Mouse (Mus musculus) CD8-positive naive resting alpha-beta T cell, adult 57 days (primary cell): ENCODE data around the gene Ptpn21. TPM values are rescaled to one million over a fixed set of nuclear protein-coding genes. Genes with fewer than 3 reads are reported as not detected.

Experiments
- total RNA-seq: library from RNA; stranded (reverse); gene quantifications from one replicate; pipeline ENCODE4 v1.2.4, GENCODE M21; 2023

The Ptpn21 gene
- 6.6 TPM for total RNA-seq

GRCm38 (mm10) chr12:98736951-98737800 is at the start of gene Ptpn21:
TSS of gene Ptpn21 (minus strand) at chr12:98737405.

GRCm38 (mm10) chr12:98746746-98747379 is 9.7 kb upstream of the Ptpn21 start, which contains the start of gene Zc3h14:
TSS of gene Zc3h14 (plus strand) at chr12:98746964.

DNA sequence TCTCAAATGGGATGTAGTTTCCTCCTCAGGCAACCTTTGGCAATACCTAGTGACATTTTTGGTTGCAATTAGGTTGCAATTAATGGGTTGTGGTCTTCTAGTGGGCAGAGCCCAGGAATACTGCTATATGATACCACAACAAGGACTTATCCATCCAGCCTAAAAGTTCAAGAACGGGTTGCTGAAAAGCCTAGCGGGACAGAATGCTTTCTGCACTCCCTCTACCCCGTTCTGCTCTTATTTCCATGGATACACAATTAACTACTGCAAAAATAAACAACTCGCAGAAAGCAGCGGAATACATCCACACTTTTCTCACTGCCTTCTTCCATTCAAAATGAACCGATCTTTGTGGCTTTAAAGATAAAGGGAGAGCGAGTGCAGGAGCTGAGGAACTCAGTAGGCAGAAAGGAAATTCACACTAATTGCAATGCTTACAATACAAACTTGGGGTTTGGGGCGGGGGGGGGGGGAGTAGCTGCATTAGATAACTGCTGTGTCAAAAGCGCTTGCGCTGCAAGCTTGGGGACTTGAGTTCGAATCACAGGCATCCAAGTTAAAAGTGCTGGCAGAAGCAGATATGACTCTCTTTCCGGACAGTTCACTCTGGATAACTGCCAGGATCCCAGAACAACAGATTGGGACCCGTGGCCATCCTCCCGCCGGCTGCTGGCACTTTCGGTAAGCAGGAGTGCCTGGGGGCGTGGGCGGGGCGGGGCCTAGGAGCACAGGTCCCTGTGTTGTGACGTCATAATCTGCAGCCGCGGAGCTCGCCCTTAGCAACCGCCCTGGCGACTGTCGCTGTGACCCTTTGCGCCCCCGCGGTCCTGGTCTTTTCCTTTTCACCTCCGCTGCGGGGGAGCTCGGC is 109.6 kb downstream of the Ptpn21 start, which contains the start of gene Spata7:
TSS of gene Spata7 (plus strand) at position 766 of the 868 bp plus-strand sequence.

Other genes starting within 250 kb of the Ptpn21 start
- gene Kcnk10, start 159.1 kb downstream of the Ptpn21 start, total RNA-seq: not detected
- gene Spata7, start 109.2 kb downstream of the Ptpn21 start, total RNA-seq: 2.3 TPM
- 80.7 TPM for gene Zc3h14, start 9.6 kb upstream of the Ptpn21 start, total RNA-seq
- 65.3 TPM for gene Eml5, start 164.1 kb upstream of the Ptpn21 start, total RNA-seq
- gene Ttc8, start 183.2 kb upstream of the Ptpn21 start, total RNA-seq: 6.8 TPM